Mouse (Mus musculus): ENCODE results near the gene Kif3b. TPM values are rescaled to one million over a fixed set of nuclear protein-coding genes. Genes with fewer than 3 reads are reported as not detected.
"Not testable (repeated sequence)": the region's sequence is repeated elsewhere in the genome, so short reads cannot be mapped to it uniquely, and the experiment has no call there.

The Kif3b gene
- total and polyA plus RNA-seq, 3 experiments, result 3.8 to 8.2 (median 7.7) TPM

- no peak for DNase-seq
- Histone ChIP-seq H3K79me2 (replicated peaks; ENCODE audit: control insufficient read depth, insufficient read depth, low read length) (no peaks in the 10 kb centered on the region), H3K4me1 (ENCODE audit: control insufficient read depth, insufficient read depth, low read length) (no peaks in the 10 kb centered on the region), H3K27me3 (ENCODE audit: control insufficient read depth, insufficient read depth, low read length) (no peaks in the 10 kb centered on the region), H3K4me3 (no peak overlapping the region), H3K27ac (no peak overlapping the region), H3K9ac (ENCODE audit: low read depth, low read length) (no peak overlapping the region), H3K36me3 (ENCODE audit: control insufficient read depth, insufficient read depth, low read length) (no peaks in the 10 kb centered on the region)
- TF ChIP-seq CTCF (IDR thresholded peaks at IDR 0.05) (no peak), POLR2A (IDR thresholded peaks at IDR 0.05; ENCODE audit: insufficient read depth, low read depth, low read length) (no peak), EP300 (IDR thresholded peaks at IDR 0.05; ENCODE audit: insufficient read depth, low read depth, low read length) (no peak)
- 53% methylated on average over 3 of the region's 3 CpGs for WGBS
- intact Hi-C loops (cut with DNase I), result no loop called here
These were observed 31.1 kb upstream of the Kif3b start for GRCm38 (mm10) chr2:153259864-153260674.

- Histone ChIP-seq H3K4me3 (no peak overlapping the region), H3K79me2 (replicated peaks; ENCODE audit: control insufficient read depth, insufficient read depth, low read length) (no peaks in the 10 kb centered on the region), H3K4me1 (ENCODE audit: control insufficient read depth, insufficient read depth, low read length) (no peaks in the 10 kb centered on the region), H3K27ac (no peak overlapping the region), H3K36me3 (ENCODE audit: control insufficient read depth, insufficient read depth, low read length) (no peaks in the 10 kb centered on the region), H3K9ac (ENCODE audit: low read depth, low read length) (no peak overlapping the region), H3K27me3 (ENCODE audit: control insufficient read depth, insufficient read depth, low read length) (no peaks in the 10 kb centered on the region)
- intact Hi-C loops (cut with DNase I), result no loop called here
- no peak for DNase-seq
- TF ChIP-seq CTCF (IDR thresholded peaks at IDR 0.05) (no peak), EP300 (IDR thresholded peaks at IDR 0.05; ENCODE audit: insufficient read depth, low read depth, low read length) (no peak), POLR2A (IDR thresholded peaks at IDR 0.05; ENCODE audit: insufficient read depth, low read depth, low read length) (no peak)
- WGBS, result 90% methylated on average over 7 of the region's 7 CpGs
These were observed 28.2 kb upstream of the Kif3b start for GRCm38 (mm10) chr2:153263053-153263452.

DNA sequence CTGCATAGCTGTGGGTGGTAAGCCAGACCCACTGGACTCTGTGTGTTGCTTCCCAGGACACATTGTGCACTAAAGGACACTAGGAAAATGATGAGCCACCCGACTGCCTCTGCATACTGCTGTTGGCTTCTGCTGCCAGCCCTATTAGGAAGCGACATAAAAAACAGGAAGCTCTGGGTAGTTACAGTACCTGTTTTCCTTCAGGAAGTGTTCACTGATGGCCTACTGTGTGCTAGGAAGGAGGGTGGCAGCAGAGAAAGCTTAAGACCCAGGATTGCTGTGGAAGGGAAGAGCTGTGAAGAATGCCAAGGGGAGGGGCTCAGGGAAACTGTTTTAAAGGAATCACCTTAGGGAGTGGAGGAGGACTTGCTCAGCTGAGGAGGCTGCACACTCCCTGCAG is 23.9 kb upstream of the Kif3b start:
- no peak for DNase-seq
- H3K4me1 ChIP-seq (ENCODE audit: control insufficient read depth, insufficient read depth, low read length), result no peaks in the 10 kb centered on the region
- no peak overlapping the region for H3K27ac ChIP-seq
- no peak overlapping the region for H3K9ac ChIP-seq (ENCODE audit: low read depth, low read length)
- no peak overlapping the region for H3K4me3 ChIP-seq
- H3K27me3 ChIP-seq (ENCODE audit: control insufficient read depth, insufficient read depth, low read length), result no peaks in the 10 kb centered on the region
- intact Hi-C loops (cut with DNase I), result no loop called here
- TF ChIP-seq CTCF (IDR thresholded peaks at IDR 0.05) (no peak), POLR2A (IDR thresholded peaks at IDR 0.05; ENCODE audit: insufficient read depth, low read depth, low read length) (no peak), EP300 (IDR thresholded peaks at IDR 0.05; ENCODE audit: insufficient read depth, low read depth, low read length) (no peak)
- no peaks in the 10 kb centered on the region for H3K79me2 ChIP-seq (replicated peaks; ENCODE audit: control insufficient read depth, insufficient read depth, low read length)
- 72% methylated on average over 2 of the region's 2 CpGs for WGBS
- no peaks in the 10 kb centered on the region for H3K36me3 ChIP-seq (ENCODE audit: control insufficient read depth, insufficient read depth, low read length)

GRCm38 (mm10) chr2:153270231-153270915 is 20.8 kb upstream of the Kif3b start:
- H3K79me2 ChIP-seq (replicated peaks; ENCODE audit: control insufficient read depth, insufficient read depth, low read length); H3K36me3 ChIP-seq (ENCODE audit: control insufficient read depth, insufficient read depth, low read length); H3K4me3 ChIP-seq; H3K27me3 ChIP-seq (ENCODE audit: control insufficient read depth, insufficient read depth, low read length); H3K27ac ChIP-seq; intact Hi-C loops (cut with DNase I); H3K4me1 ChIP-seq (ENCODE audit: control insufficient read depth, insufficient read depth, low read length); H3K9ac ChIP-seq (ENCODE audit: low read depth, low read length); DNase-seq: not testable (repeated sequence)
- WGBS, result 46% methylated on average over 8 of the region's 8 CpGs

DNA sequence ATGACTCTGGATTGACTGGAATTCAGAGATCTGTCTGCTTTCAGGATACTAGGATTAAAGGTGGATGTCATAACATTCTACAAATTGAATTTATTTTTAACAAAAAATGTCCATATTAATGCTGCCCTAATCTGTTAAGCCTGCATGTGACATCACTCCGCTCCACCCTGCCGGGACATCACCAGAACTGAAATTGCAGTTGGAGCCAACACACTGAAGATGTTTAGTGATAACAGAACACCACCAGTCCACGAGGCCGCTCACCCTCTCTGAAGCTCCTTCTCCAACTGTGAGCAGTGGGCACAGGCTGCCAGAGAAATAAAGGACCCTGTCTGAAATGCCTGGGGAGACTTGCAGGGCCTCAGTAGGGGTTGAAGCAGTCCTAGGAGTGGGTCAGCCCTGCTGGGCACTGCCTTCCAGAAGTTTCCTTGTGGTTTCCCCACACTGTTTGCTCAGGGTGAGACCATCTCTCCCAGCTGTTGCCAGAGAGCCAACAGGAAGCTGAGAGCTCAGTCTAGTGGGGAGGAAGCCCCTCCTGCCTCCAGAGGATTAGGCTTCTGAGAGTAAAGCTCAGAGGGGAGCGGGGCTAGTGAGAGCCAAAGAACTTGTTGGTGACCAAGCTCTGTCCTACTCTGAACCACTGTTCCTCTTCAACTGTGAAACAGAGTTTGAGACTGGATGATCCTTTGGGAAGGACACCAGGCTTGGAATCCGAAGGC is 16.9 kb upstream of the Kif3b start:
- H3K79me2 ChIP-seq (replicated peaks; ENCODE audit: control insufficient read depth, insufficient read depth, low read length); intact Hi-C loops (cut with DNase I); H3K4me1 ChIP-seq (ENCODE audit: control insufficient read depth, insufficient read depth, low read length); H3K27me3 ChIP-seq (ENCODE audit: control insufficient read depth, insufficient read depth, low read length); H3K27ac ChIP-seq; H3K36me3 ChIP-seq (ENCODE audit: control insufficient read depth, insufficient read depth, low read length); H3K9ac ChIP-seq (ENCODE audit: low read depth, low read length); DNase-seq; H3K4me3 ChIP-seq: not testable (repeated sequence)
- 61% methylated on average over 6 of the region's 6 CpGs for WGBS

DNA sequence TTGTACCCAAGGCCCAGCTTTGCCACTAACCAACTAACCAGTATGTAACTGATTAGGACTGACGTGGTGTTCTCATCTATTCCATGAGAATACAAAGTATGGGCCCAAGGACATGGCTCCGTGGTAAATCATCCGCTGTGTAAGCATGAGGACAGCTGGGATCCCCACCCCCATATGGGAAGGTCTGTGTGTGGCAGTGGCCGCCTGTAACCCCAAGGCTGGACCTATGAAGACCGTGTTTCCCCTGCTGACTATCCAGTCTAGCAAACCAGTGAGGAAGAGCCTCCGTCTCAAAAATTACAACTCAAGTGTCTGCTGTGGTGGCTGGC is 16.3 kb upstream of the Kif3b start:
- H3K79me2 ChIP-seq (replicated peaks; ENCODE audit: control insufficient read depth, insufficient read depth, low read length), result no peaks in the 10 kb centered on the region
- no peak for DNase-seq
- H3K9ac ChIP-seq (ENCODE audit: low read depth, low read length), result no peak overlapping the region
- intact Hi-C loops (cut with DNase I), result no loop called here
- WGBS, result 83% methylated on average over 6 of the region's 6 CpGs
- no peaks in the 10 kb centered on the region for H3K27me3 ChIP-seq (ENCODE audit: control insufficient read depth, insufficient read depth, low read length)
- no peak overlapping the region for H3K4me3 ChIP-seq
- no peaks in the 10 kb centered on the region for H3K4me1 ChIP-seq (ENCODE audit: control insufficient read depth, insufficient read depth, low read length)
- H3K27ac ChIP-seq, result no peak overlapping the region
- TF ChIP-seq CTCF (IDR thresholded peaks at IDR 0.05), result no peak
- H3K36me3 ChIP-seq (ENCODE audit: control insufficient read depth, insufficient read depth, low read length), result no peaks in the 10 kb centered on the region

DNA sequence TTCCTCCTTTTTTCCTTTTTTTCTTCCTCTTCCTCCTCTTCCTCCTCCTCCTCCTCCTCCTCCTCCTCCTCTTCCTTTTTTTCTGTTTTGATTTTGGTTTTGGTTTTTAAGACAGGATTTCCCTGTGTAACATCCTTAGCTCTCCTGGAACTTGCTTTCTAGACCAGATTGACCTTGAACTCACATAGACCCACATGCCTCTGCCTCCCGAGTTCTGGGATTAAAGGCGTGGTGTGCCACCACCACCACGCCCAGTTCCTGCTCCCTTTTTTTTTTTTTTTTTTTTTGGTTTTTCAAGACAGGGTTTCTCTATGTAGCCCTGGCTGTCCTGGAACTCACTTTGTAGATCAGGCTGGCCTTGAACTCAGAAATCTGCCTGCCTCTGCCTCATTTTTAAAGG is 15.6 kb upstream of the Kif3b start:
- 72% methylated on average over 3 of the region's 3 CpGs for WGBS
- intact Hi-C loops (cut with DNase I); H3K36me3 ChIP-seq (ENCODE audit: control insufficient read depth, insufficient read depth, low read length); H3K4me1 ChIP-seq (ENCODE audit: control insufficient read depth, insufficient read depth, low read length); H3K27me3 ChIP-seq (ENCODE audit: control insufficient read depth, insufficient read depth, low read length); H3K27ac ChIP-seq; H3K79me2 ChIP-seq (replicated peaks; ENCODE audit: control insufficient read depth, insufficient read depth, low read length); H3K4me3 ChIP-seq; H3K9ac ChIP-seq (ENCODE audit: low read depth, low read length); DNase-seq: not testable (repeated sequence)

All from heart, adult 2 months (tissue).